Comparison of ENCODE assay signal across 10 mouse cellular contexts in genomic region chr13:37388222-37389202, GRCm38 (mm10). TPM values are rescaled to one million over a fixed set of nuclear protein-coding genes. Genes with fewer than 3 reads are reported as not detected.
DNase-seq lines count a peak whose midpoint lies in the region; ATAC-seq lines count a peak whose summit lies in the region.
"Had no signal": no experiment of that assay in that cellular context is flagged by ENCODE, and none has a peak within 500 bp of the region (broad histone marks: within the 10 kb centered on the region; RNA-seq: fewer than 3 reads in every experiment).

No protein-coding gene starts in this region.

- peak; percentile 9 for DNase-seq in kidney, postnatal 10 days
- no peak for DNase-seq in kidney, adult 8-10 months
- DNase-seq in cerebellum, postnatal 10 days = peak; percentile 75 to 82
- DNase-seq in left cerebral cortex, postnatal 4 days = peak; percentile 83
- DNase-seq in telencephalon, adult 2 months (ENCODE audit: low read depth, low spot score) = peak; percentile 55

- intact Hi-C loops in left cerebral cortex, postnatal 4 days (cut with DNase I) = no loop called here

- H3K4me2 ChIP-seq in heart, embryonic 15.5 days = peak overlapping the region; percentile 45
- no peak overlapping the region for H3K4me2 ChIP-seq in kidney, embryonic 14.5 days (replicated peaks; ENCODE audit: low read depth, low read length)
- H3K4me2 ChIP-seq: embryonic facial prominence, embryonic 12.5 days; liver, embryonic 15.5 days had no signal

- ATAC-seq in heart, embryonic 15.5 days (replicated peaks; ENCODE audit: insufficient number of reproducible peaks, insufficient read depth, low FRiP score, low read depth) = peak; percentile 77
- no peak for ATAC-seq in kidney, embryonic 14.5 days (ENCODE audit: low FRiP score, low TSS enrichment)
- no peak for ATAC-seq in activated CD4-positive, CD25-positive, alpha-beta regulatory T cell, adult 4 months

- H3K9ac ChIP-seq in heart, embryonic 15.5 days = no peak overlapping the region
- no peak overlapping the region for H3K9ac ChIP-seq in kidney, embryonic 14.5 days (ENCODE audit: low read depth, low read length)
- H3K9ac ChIP-seq: embryonic facial prominence, embryonic 12.5 days; liver, embryonic 15.5 days had no signal

- H3K27ac ChIP-seq in heart, embryonic 15.5 days = peak overlapping the region; percentile 86
- no peak overlapping the region for H3K27ac ChIP-seq in kidney, embryonic 14.5 days (ENCODE audit: low read depth, low read length)
- H3K27ac ChIP-seq: embryonic facial prominence, embryonic 12.5 days; liver, embryonic 15.5 days had no signal

- H3K4me3 ChIP-seq in heart, embryonic 15.5 days = no peak overlapping the region
- no peak overlapping the region for H3K4me3 ChIP-seq in kidney, embryonic 14.5 days (ENCODE audit: low read length)
- H3K4me3 ChIP-seq: embryonic facial prominence, embryonic 12.5 days; liver, embryonic 15.5 days had no signal

- no peaks in the 10 kb centered on the region for H3K36me3 ChIP-seq in heart, embryonic 15.5 days
- no peaks in the 10 kb centered on the region for H3K36me3 ChIP-seq in kidney, embryonic 14.5 days (ENCODE audit: control insufficient read depth, insufficient read depth, low read length)
- H3K36me3 ChIP-seq: embryonic facial prominence, embryonic 12.5 days; liver, embryonic 15.5 days had no signal

- no peaks in the 10 kb centered on the region for H3K9me3 ChIP-seq in heart, embryonic 15.5 days (replicated peaks)
- no peaks in the 10 kb centered on the region for H3K9me3 ChIP-seq in kidney, embryonic 14.5 days (ENCODE audit: control insufficient read depth, low read length)
- H3K9me3 ChIP-seq: embryonic facial prominence, embryonic 12.5 days; liver, embryonic 15.5 days had no signal

- peaks cover 24% of the 10 kb centered on the region for H3K4me1 ChIP-seq in heart, embryonic 15.5 days (replicated peaks)
- H3K4me1 ChIP-seq in kidney, embryonic 14.5 days (ENCODE audit: control insufficient read depth, insufficient read depth, low read length) = no peaks in the 10 kb centered on the region
- H3K4me1 ChIP-seq: embryonic facial prominence, embryonic 12.5 days; liver, embryonic 15.5 days had no signal

- WGBS in heart, embryonic 15.5 days = 27% methylated on average over 9 of the region's 9 CpGs
- 67% methylated on average over 9 of the region's 9 CpGs for WGBS in kidney, embryonic 14.5 days

- H3K27me3 ChIP-seq in heart, embryonic 15.5 days = no peaks in the 10 kb centered on the region
- H3K27me3 ChIP-seq in kidney, embryonic 14.5 days (ENCODE audit: control insufficient read depth, insufficient read depth, low read length) = no peaks in the 10 kb centered on the region
- H3K27me3 ChIP-seq: embryonic facial prominence, embryonic 12.5 days; liver, embryonic 15.5 days had no signal

RNA-seq across cellular contexts. Expression of gene Ly86, which starts 43.5 kb away (rescaled TPM):
- 7.1 and 7.6 TPM in 2 replicates for polyA plus RNA-seq in heart, embryonic 15.5 days (2015; fragmentation: Nextera tagmentation; extraction: Ambion mirVana)
- total RNA-seq in left cerebral cortex, postnatal 4 days (2021) = 1 to 10 TPM; 3.3 to 3.4 TPM
- 6.8 TPM in 2 replicates for polyA plus RNA-seq in kidney, embryonic 14.5 days (2014; fragmentation: Nextera tagmentation; extraction: Ambion mirVana)
- 1 to 10 TPM; 3.5 to 6.3 TPM for polyA plus RNA-seq in activated CD4-positive, CD25-positive, alpha-beta regulatory T cell, adult 4 months (2017; shearing (Covaris generic))

Comparison
In these comparisons a context has a peak if more than half of its experiments do, and no peak if none do; other contexts are left out.
1. DNase-seq: peak in kidney, postnatal 10 days (single experiment), cerebellum, postnatal 10 days (2 of 2), left cerebral cortex, postnatal 4 days (single experiment) and telencephalon, adult 2 months (single experiment); none in kidney, adult 8-10 months (0 of 2).